Mouse (Mus musculus): Measurements from ENCODE around the gene Cep112.

The Cep112 gene

GRCm38 (mm10) chr11:108593207-108593958 is 168.4 kb downstream of the Cep112 start:
- CTCF ChIA-PET, result no interaction called here

- CTCF ChIA-PET, result no interaction called here
These were observed 169.1 kb downstream of the Cep112 start for GRCm38 (mm10) chr11:108593959-108594579.

GRCm38 (mm10) chr11:108605301-108605700 is 180.3 kb downstream of the Cep112 start:
- CTCF ChIA-PET, result no interaction called here

DNA sequence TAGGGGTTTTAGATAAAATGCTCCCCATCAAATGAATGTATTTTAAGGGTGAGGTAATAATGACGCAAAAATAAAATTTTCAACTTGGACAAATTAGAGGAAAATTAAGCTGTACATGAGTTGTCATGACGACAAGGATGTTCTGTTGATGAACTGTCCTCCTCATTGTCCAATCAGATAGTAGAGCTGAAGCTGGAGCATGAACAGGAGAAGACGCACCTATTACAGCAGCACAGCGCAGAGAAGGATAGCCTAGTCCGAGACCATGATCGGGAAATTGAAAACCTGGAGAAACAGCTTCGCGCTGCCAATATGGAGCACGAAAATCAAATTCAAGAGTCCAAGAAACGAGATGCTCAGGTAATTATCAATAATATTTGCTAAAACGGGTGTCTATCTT is 181.0 kb downstream of the Cep112 start:
- CTCF ChIA-PET, result no interaction called here

- CTCF ChIA-PET, result interaction anchor here (0.7 kb wide), 1 partner anchor 47 kb away, joined by 12 read pairs; no protein-coding TSS in a partner anchor
These were observed 181.8 kb downstream of the Cep112 start for GRCm38 (mm10) chr11:108606836-108607235.

- CTCF ChIA-PET, result no interaction called here
These were observed 195.8 kb downstream of the Cep112 start for GRCm38 (mm10) chr11:108620628-108621433.

DNA sequence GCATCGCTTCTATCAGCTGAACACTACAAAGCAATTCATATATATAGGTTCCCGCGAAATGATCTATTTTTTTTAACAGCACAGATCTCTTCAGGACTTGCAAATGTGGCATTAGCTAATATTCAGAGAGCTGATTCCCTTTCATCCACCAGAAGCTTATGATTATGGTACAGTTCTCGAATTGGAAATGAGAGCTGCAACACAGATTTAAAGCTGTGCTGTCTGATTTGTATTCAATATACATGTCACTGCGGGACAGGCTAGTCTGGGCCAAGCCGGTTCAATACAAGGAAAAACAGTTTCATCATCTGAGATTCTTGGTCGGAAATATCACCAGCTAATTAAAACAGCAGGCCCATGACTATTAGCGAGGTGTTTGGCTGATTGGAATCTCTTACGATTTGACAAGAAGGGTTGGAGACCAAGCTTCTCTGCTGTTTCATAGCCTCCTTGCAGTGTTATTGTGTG is 196.5 kb downstream of the Cep112 start:
- CTCF ChIA-PET, result no interaction called here

DNA sequence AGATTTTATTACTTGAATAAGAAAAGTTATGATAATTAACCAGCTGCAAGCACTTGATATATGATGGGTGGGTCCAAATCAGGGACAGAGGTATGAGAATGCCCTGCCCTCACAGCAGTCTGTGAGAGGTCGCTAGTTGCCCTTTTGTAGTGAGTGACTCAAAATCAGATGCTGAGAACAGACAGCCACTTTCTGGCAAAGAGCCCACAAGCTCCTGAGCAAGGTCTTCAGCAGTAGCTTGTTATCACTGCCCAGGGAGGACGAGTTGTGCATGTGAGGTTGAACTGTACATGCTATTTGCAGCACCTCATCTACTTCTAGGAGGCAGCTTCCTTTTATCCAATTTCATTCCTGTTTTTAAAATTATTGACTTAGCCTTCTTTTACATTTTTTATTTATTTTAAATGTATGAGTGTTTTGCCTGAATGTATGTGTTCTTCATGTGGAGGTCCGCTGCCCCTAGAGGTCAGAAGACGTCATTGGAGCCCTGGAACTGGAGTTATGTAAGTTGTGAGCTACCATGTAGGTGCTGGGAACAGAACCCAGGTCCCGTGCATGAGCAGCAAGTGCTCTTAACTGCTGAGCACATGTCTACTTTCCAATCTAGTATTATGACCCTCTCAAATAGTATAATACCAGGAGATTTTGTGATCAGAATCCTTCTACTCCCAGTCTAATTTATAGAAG is 200.7 kb downstream of the Cep112 start:
- CTCF ChIA-PET, result interaction anchor here (0.6 kb wide), 1 partner anchor 54 kb away, joined by 3 read pairs; no protein-coding TSS in a partner anchor

GRCm38 (mm10) chr11:108637780-108638179 is 212.8 kb downstream of the Cep112 start:
- CTCF ChIA-PET, result interaction anchor here (0.6 kb wide), 1 partner anchor 23 kb away, joined by 4 read pairs; no protein-coding TSS in a partner anchor

DNA sequence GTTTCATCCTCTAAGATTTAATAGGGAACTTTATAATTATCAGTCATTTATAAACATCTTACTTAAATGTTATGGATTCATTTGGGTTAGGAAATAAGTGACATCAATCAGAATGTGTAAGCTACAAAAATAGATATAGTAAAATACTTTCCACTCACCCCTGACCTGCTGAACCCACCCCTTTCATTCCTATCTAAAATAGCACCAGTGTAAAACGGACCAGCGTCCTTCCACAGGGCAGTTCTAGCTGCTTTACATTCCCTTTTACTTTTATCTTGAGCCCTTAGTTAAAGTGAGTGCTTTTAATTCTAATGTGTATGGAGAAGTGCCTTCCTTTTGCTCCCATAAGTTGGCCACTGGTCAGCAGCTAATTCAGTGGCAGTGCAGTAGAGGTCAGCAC is 230.6 kb downstream of the Cep112 start:
- CTCF ChIA-PET, result no interaction called here

GRCm38 (mm10) chr11:108682014-108682413 is 257.0 kb downstream of the Cep112 start:
- CTCF ChIA-PET, result no interaction called here

DNA sequence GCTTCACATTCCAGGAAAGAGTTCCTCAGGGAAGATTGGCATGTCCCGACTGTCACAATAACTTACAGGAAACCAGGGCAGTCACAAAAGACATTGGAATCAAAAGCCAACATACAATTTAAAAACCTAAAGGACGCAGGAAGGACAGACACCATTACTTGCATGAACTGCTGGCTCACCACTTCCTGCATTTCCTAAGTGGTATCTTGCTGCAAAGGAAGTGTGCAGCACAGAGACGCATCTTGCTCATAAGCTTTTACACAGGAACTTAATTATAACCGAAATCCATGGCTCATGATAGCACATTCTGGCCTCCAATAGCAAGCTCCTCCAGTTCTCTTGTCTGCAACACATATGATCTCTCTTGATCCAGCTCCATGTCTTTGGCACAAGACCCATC is 271.6 kb downstream of the Cep112 start:
- CTCF ChIA-PET, result no interaction called here

GRCm38 (mm10) chr11:108752301-108752700 is 327.3 kb downstream of the Cep112 start:
- CTCF ChIA-PET, result no interaction called here

GRCm38 (mm10) chr11:108752765-108753164 is 327.8 kb downstream of the Cep112 start:
- CTCF ChIA-PET, result no interaction called here

DNA sequence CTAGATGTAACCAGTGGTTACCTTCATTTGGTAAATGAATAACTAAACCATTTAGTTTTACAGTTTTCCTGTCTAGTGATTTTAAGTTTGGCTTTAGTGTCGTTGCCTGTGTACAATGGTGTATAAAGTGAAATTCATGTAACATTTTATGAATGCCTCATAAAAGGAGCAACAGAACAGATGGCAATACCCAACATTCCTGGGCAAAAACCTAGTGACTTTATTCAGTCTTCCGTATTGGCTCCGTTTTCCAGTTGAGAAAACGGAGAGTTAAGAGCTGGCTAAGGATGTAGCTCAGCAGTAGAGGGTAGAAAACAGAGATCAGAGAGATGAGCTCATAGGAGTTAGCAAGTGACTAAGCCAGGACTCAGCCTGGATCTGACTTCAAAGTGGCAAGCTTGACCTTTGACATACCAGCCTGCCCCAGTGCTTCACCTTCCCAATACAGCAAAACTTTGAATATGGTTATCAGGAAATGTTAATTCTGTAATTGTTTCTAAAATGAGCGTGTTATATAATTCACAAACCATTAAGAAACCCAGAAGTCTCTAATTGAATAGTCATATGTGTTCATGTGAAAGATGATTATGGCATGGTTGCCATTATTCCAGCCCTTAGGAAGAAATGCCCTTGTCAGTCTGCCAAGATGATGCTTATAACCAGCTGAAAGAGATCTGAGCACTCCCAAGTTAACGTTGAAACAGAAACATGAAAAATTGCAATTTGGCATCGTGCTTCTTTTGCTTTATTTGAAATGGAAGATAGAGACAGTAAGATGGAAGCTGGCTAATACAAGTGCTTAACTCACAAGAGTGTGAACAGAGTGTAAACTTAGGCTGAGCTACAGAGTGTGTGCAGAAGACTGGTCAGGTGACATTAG is 328.6 kb downstream of the Cep112 start:
- CTCF ChIA-PET, result no interaction called here

GRCm38 (mm10) chr11:108757211-108757610 is 332.2 kb downstream of the Cep112 start:
- CTCF ChIA-PET, result no interaction called here

DNA sequence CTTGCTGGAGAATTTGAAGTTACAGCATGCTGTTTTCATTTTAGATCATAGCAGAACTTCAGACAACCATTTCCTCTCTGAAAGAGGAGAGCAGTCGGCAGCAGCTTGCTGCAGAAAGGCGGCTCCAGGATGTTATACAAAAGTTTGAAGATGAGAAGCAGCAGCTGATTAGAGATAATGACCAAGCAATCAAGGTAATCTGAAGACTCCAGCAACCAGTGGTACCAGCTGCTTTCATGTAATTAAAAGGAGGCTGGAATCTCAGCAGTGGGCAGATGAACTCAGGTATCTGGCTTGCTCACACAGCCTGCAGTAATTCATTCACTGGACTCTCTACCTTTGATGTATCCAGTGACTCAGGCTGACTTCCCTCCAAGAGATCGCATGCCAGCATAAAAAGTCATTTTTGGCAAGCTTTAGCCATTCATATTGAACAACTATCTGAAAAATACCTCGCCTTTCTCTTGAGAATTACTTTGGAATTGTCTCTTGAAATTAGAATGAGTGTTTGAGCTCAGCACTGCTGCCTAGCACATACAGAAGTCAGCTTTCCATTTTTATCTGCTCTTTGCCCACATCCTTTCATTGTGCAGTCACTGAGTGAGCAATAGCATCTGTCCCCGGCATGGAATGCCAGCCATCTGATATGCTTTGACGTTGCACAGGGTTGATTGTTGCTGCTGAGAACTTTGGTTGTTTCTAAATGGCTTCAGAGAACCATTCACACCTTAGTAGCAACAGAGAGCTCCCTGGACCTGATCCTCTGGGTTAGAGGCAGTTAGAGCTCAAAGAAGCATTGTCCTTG is 332.8 kb downstream of the Cep112 start:
- CTCF ChIA-PET, result no interaction called here

- CTCF ChIA-PET, result no interaction called here
These were observed 345.1 kb downstream of the Cep112 start for GRCm38 (mm10) chr11:108770064-108770463.

GRCm38 (mm10) chr11:108774019-108774670 is 349.2 kb downstream of the Cep112 start:
- CTCF ChIA-PET, result no interaction called here

GRCm38 (mm10) chr11:108777158-108777557 is 352.2 kb downstream of the Cep112 start:
- CTCF ChIA-PET, result no interaction called here

Data from spleen, embryonic (tissue).